Mouse (Mus musculus) testis, adult 2 months (tissue): ENCODE data around the gene Spock1.

Source experiments
- CTCF ChIP-seq: fragments of 200-500 bp; IDR thresholded peaks from 2 replicates; pipeline ENCODE4 v1.5.1; 2012; ENCODE audit warnings: low read depth, mild to moderate bottlenecking, inconsistent platforms, low read length, moderate library complexity; ENCODE audit not compliant: control insufficient read depth, insufficient read depth, insufficient replicate concordance
- POLR2A ChIP-seq: fragments of 200-500 bp; IDR thresholded peaks from 2 replicates; pipeline ENCODE4 v1.6.1; 2012; ENCODE audit warnings: low read depth, mild to moderate bottlenecking, inconsistent platforms, low read length, moderate library complexity; ENCODE audit not compliant: control insufficient read depth

DNA sequence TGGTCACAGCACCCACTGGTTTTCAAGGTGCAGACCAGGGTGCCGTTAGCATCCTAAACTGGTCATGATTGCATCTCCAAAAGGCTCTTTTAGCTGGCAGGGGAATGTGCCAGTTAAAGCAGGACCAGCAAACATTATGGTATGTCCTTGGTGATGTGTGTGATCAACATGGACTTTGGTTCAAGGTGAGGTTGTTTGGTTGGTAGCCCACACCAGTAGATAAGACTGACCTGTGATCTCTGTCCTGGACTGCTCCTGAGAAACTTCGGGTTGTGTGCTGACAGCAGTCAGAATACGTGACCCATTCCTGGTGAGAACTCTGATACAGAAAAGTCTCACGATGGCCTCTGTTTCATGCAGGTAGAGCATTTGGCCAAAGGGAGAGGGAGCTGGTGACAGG is 11.8 kb upstream of the Spock1 start:
- no peak for TF ChIP-seq CTCF
- no peak for TF ChIP-seq POLR2A
